Mouse (Mus musculus) kidney, adult 8-10 months (tissue): ENCODE measurements at regions not wholly inside any gene's neighbourhood (a gene's known extent, or its start where the extent isn't known, plus 50 kb on each side); places are given as distances from the start of the nearest gene placed in this dataset.

Experiments used
- DNase-seq, 2 experiments: peaks; one replicate each; pipeline ENCODE4 v3.0.0; 2022

DNA sequence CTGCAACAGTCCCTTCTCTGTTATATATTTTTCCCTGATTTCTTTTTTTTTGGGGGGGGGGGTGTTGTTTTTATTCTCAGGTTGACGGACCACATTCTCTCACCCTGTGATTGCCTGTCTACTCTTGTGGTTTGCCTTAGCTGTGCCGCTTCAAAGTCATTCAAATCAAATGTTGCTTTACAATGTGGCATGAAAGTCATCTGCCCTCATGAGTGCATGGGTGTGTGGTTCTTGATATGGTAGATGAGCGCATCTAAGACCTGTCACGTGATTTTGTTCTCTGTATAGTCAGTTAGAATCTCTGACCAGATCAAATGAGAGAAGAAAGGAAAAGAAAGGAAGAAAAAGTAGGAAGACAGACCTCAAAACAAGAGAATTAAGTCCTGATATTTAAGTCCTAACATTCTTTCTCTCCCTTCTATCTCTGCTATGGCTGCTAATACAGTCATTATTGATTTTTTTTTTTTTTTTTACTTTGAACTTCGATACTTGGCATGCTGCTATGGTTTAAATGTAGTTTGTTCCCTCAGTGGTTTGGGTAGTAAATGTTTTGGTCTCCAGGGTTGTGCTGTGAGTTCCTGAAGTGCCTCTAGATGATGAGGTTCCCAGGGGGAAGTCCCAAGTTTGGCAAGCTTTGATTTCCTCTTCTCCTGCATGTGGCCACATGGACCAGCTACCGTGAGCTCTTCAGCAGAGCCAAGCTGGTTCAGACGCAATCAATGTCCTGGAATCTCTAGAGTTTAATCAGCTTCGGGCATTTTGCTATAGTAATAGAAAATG lies 91.2 kb upstream of the Npas2 start:
- DNase-seq: no peak

DNA sequence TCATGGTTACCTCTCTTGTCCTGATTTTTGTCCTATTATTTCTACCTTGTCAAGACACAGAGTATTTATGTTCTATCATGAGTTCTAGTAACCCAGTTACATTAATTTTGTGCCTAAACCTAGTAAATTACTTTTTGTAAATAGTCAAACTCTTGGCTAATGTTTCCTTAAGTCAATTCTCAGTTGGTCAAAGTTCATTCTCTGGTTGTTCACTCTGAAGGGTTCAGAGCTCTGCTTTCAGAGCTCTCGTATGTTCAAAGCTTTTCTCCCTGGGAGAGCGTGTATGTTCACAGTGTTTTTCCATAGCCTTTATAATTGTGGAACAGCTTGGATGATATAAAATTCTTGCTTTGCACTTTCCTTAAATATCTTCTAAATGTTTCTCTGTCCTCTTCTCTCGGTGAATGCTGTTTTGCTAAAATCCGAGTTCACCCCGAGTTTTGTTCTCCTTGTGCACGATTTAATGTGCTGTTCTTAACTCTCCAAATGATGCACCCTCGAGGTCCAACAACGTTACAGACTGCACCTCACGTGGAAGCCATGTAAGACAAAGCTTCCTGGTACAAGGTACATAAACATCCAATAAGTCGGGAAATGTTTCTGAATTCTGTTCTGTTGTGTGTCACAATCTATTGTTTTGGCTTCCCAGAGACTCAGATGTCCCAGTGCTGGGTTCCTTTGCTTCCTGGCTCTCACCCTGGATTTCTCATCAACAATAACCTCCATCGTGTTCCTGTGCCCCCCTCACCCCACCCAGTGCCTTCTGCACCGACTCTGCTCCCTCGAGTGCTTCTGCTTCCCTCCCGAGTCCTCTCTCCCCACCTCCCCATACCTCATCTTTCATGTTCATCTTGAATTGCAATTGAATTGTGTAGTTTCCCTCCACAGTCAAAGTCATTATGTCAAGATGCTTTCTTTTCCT lies 90.3 kb upstream of the Npas2 start:
- DNase-seq: peak in 1 of 2 experiments; percentile 53

DNA sequence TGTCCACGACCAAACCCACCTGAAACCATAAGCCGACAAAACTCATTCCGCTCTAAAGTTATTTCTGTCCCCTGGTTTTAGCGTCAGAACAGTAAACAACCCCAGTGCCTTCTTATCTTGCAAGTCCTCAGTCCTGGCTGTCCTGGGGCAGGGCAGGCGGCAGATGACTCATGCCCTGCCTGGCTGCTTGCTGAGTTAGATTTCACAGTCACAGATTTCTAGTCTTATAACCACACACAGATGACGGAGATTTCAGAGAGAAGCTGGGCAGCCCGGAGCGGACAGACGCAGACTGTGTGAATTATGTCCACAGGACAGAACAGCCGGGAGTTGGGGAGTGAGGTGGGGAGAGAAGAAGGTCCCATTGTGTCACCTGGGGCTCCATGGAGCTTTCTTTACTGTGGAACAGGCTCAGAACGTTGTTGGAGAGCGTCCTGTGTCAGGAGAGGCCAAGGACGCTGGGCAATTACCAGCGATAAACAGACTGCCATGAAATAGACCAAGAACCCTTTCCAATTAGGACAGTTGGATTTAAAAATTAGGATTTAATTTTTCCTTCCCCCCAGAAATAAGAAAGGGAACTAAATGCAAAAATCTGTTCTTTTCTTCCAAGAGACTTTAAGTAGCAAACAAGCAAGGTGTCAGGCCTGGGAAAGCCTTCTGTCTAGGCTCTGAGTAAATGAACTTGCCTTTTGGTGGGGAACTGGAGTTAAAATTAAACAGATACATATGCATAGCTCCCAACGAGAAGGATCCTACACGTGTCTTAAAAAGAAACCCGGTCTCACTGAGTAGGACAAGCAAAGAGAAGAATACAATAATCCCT lies 87.8 kb upstream of the Npas2 start:
- no peak for DNase-seq

DNA sequence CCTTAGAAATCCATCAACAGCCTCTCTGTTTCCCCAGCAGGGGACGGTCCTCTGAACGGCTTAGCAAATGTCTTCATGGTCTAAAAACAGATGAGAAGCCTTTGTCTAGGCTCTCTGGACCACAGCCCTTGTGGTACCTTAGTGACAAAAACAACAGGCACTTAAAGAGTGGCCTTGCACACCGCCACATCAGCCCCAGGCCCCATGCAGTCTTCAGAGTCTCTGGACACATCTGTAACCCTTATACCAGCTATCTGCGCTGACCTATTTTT lies 87.2 kb upstream of the Npas2 start:
- no peak for DNase-seq

DNA sequence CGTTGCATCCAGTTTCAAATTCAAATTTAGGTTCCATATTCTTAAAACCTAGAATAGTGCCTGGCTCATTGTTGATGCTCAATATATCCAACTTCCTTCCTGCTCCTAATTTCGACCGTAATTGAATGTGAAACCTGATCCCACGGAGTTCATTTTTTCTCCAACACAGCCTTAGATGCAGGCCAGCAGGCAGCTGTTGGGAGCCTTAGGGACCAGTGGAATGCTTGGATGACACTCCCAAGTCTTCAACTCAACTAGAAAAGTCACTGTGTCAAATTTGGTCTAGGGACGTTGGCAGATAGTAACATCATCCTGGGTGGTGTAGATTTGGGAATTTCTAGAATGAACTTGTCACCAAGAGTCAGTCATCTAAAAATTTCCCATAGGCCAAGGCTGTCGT lies 86.9 kb upstream of the Npas2 start:
- no peak for DNase-seq

DNA sequence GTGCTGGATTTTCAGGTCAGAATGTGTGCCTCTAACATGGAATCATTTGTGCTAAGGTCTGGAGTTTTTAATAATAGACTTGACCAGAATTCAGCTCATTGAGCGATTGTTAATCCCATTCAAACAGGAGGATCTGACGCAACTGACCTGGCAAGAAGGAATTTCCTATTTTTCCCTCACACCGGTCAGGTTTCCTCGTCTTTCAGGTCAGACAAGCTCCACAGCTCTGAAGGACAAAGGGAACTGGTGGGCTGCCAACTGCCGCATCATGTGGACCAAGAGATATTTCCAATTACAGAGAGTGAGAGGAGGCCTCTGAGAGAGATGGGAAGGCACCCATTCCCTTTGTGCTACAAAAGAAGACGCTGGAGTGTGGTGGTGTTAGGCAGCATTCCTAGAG lies 77.2 kb upstream of the Npas2 start:
- DNase-seq: no peak

DNA sequence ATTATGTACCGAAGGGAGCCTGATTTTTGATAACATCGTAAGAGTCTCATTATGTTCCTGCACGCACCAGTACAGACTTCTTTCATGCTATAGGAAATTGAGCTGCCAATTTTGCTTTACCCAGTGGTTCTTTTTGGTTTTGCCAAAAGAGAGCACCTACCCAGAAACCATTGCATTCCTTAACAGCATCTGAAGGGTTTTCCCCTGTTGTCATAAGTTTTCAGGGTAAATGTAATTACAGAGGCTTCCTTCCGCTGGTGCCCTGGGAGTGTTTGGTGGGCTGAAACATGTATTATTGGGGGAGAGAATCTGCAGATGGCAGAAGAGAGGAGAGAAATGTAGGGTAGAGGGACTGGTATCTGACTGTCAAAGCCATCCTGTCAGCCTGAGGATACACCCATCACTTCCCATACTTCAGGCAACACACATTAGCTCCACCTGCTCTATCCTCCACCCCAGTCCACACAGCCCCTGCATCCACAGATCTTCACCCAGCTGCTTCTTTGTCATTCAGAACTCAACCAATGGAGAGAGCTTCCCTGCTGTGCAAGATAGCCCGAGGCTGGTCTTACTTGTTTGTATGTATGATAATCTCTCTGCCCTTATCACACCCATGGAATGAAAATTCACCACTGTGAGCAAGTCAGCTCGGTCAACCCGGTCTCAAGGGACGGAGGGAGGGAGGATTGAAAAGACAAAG lies 71.1 kb upstream of the Npas2 start:
- DNase-seq: no peak

DNA sequence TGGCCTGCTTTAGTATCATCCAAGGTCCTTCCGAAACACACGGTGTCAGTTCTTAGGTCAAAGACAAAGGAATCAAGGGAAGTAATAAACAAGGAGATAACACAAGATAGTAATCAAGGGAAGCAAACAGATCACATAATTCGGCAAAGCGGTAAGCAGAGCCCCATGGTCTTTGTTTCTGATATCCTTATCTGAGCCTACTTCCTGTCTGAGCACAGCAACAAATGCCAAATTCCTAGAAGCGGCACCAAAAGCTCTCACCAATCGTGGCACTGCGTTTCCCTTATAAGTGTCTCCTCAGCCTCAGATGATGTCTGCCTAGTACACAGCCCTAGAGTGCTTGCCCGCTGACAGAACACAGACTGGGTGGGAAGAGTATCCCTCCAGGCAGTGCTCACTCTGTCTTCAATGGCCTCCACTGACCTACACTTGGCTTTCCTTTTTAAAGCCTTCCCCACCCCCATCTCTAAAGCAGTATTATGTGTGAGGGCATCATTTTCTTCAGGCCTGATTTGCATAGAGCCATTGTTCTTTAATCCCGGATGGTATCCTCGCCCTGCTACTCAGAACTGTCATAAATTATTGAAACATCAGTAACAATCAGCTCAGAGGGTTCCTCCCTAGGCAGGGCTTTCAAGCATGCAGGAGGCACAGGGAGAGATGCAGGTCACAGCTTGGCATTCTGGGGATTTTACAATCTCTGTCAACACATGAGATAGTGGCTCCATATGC lies 70.3 kb upstream of the Npas2 start:
- DNase-seq: no peak

DNA sequence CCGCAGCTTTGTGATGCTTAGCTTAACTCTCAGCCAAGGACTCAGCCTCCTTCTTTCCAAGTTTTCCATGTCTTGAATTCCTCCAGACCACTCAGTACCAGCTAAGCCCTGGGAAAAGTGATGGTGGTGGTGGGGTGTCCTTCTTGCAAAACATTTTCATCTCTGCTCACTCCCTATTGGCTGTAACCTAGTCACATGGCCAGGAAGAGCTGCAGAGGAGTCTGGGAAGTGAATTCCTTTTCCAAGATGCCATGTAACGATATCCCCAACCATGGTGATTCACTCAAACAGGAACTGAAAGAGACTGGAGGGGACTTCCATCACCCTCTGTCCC lies 69.8 kb upstream of the Npas2 start:
- DNase-seq: no peak

DNA sequence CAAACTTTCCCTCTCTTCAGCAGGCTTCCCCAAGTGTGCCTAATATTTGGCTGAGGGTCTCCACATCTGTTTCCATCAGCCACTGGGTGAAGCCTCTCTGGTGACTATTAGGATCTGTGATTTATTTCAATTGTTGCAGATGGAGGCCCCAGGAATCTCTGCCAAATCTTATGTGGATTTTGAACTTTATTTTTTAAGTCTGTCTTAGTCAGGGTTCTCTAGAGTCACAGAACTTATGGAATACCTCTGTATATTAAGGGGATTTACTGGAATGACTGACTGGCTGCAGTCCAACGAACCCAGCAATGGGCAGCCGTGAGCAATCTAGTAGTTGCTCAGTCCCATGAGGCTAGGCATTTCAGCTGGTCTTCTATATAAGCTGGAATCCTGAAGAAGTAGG lies 59.0 kb upstream of the Npas2 start:
- DNase-seq: no peak

DNA sequence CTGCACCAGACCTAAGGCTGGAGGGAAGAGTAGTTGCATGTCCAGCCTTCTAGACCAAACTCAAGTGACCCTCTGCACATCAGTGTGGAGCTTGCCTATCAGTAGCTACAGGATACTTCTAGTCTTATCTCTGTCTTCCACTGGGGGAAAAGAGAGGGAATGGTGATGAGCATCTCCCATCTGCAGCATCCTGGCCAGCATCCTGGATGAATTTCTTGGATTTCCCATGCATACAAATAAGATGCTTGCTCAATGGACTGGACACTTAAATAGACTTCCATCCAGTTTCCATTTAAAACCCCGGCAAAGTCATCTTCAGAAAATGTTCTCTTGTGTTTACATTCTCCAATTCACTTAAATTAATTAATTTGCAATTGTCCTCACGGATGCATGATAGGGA lies 50.5 kb upstream of the Npas2 start:
- DNase-seq: no peak

DNA sequence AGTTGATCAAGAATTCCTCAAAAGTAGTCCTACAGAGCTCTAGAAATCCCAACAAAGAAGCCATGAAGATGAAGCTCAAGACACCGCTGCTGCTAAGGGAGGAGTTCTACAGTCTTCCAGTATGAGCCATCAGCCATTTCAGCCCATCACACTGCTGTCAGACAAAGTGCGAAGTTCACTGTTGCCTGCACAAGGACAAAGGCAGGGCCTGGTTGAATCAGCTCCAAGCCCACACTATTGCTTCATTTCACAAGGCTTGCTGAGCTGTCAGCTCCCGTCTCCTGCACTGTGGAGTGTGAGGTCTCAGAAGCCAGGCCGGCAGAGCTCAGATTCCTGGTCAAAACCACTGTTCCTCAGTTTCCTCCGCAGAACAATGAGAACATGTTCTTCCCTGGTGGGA lies 49.9 kb upstream of the Npas2 start:
- DNase-seq: peak; percentile 48 to 57
